Mouse (Mus musculus): ENCODE data around the gene Rrp1. TPM values are rescaled to one million over a fixed set of nuclear protein-coding genes. Genes with fewer than 3 reads are reported as not detected.

Gene Rrp1
- polyA plus RNA-seq, 1 experiment from 2014 or later = 251 TPM

DNA sequence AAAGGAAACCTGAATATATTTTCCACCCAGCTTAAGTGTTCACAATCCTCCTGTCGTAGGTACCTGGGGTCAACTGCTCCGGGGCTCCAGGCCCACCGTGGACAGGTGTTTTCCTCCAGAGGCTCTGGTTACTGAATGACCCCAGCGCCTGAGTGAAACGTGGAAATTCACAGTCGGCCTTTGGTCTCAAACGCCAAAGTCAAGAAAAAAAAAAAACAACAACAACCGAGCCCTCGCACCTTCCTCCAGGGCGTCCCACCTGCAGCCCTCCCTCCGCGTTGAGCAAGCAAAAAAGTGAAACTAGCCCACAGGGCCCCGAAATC, 61.3 kb downstream of the Rrp1 start:
- peaks cover 14% of the 10 kb centered on the region for H3K4me1 ChIP-seq (ENCODE audit: control insufficient read depth, insufficient read depth, low read length)
- DNase-seq (ENCODE audit: low spot score) (no peak), ATAC-seq (no peak)
- no peaks in the 10 kb centered on the region for H3K27me3 ChIP-seq (replicated peaks; ENCODE audit: control insufficient read depth, insufficient read depth, low read length)
- 1% methylated on average over 13 of the region's 13 CpGs for WGBS
- peak overlapping the region; percentile 92 for H3K4me3 ChIP-seq (ENCODE audit: low read depth, low read length)
- 0 out of 2 replicates have a peak, but pooled peaks cover 2% of the 10 kb centered on the region for H3K36me3 ChIP-seq (ENCODE audit: control insufficient read depth, insufficient read depth, low read length)
- H3K4me2 ChIP-seq (ENCODE audit: low read length) = peak overlapping the region; percentile 82
- H3K9me3 ChIP-seq (replicated peaks; ENCODE audit: control insufficient read depth, low read length) = no peaks in the 10 kb centered on the region
- no peak overlapping the region; the same call in 1 of the 2 replicates for H3K27ac ChIP-seq (ENCODE audit: low read depth, low read length)
- peak overlapping the region; percentile 98 for H3K9ac ChIP-seq (ENCODE audit: low read length)

DNA sequence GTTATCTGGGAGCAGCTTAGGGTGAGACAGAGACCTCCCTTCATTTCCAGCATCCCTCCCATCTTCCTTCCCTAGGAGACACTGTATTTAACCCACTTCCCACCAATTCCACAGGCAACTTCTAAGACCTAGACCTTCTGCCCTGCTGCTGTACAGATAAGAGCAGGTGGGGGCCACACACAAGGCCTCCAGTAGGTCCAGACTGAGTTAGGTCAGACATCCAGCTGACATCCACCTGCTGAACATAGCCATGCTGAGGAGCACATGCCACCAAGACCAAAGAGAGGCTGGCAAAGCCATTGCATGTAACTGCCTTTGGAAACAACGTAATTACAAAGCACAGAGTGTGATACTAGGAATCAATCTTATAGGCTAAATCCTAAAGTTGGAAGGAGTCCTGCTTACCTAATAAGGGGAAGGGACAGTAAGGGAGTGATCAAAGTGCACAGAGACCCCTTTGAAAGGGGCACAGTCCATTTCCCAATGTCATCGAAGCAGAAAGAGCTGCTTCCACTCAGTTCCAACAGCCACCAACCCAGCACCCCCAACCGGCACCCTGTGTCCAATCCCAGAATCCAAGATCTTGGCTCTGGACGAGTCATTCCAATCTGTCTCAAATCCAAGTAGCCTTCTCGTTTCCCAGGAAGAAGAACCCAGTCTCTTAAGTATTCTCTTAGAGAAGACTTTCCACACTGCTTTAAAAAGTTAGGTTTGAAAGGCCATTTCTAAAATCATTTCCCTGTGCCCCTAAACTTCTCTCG, 61.9 kb downstream of the Rrp1 start:
- no peak for DNase-seq (ENCODE audit: low spot score)
- Histone ChIP-seq H3K4me2 (ENCODE audit: low read length) (peak overlapping the region; percentile 82), H3K27ac (ENCODE audit: low read depth, low read length) (no peak overlapping the region), H3K27me3 (replicated peaks; ENCODE audit: control insufficient read depth, insufficient read depth, low read length) (no peaks in the 10 kb centered on the region), H3K9ac (ENCODE audit: low read length) (peak overlapping the region; percentile 98), H3K4me1 (ENCODE audit: control insufficient read depth, insufficient read depth, low read length) (peaks cover 14% of the 10 kb centered on the region), H3K9me3 (replicated peaks; ENCODE audit: control insufficient read depth, low read length) (no peaks in the 10 kb centered on the region), H3K36me3 (ENCODE audit: control insufficient read depth, insufficient read depth, low read length) (0 out of 2 replicates have a peak, but pooled peaks cover 2% of the 10 kb centered on the region), H3K4me3 (ENCODE audit: low read depth, low read length) (peak overlapping the region; percentile 92)
- no peak for ATAC-seq
- WGBS = 19% methylated on average over 6 of the region's 6 CpGs

Small RNA genes lying within 50 kb of the gene (microRNA-seq; reads per million reads assigned to microRNA genes)
- gene Mir6410 (not detected), gene Mir6907 (2.1 reads per million, percentile 12 among the genes with 10 or more reads in this experiment), gene Mir6908 (0.53 reads per million)

Other genes with a start within 250 kb of the Rrp1 start
- 25.0 and 33.0 TPM in 2 replicates for gene D10Jhu81e, start 243.3 kb downstream of the Rrp1 start, polyA plus RNA-seq (2014; fragmentation: Nextera tagmentation; extraction: Ambion mirVana)
- gene Pwp2, start 227.9 kb downstream of the Rrp1 start, polyA plus RNA-seq (2014; fragmentation: Nextera tagmentation; extraction: Ambion mirVana) = 16.4 and 17.8 TPM in 2 replicates
- 19.9 and 22.5 TPM in 2 replicates for gene Trappc10, start 168.4 kb downstream of the Rrp1 start, polyA plus RNA-seq (2014; fragmentation: Nextera tagmentation; extraction: Ambion mirVana)
- 46.0 and 63.2 TPM in 2 replicates for gene Agpat3, start 60.6 kb downstream of the Rrp1 start, polyA plus RNA-seq (2014; fragmentation: Nextera tagmentation; extraction: Ambion mirVana)
- 119 and 142 TPM in 2 replicates for gene Cstb, start 12.6 kb upstream of the Rrp1 start, polyA plus RNA-seq (2014; fragmentation: Nextera tagmentation; extraction: Ambion mirVana)
- gene Pdxk, start 51.9 kb upstream of the Rrp1 start, polyA plus RNA-seq (2014; fragmentation: Nextera tagmentation; extraction: Ambion mirVana) = 8.1 and 9.2 TPM in 2 replicates
- not detected in 2 replicates for gene Olfr1358, start 104.4 kb upstream of the Rrp1 start, polyA plus RNA-seq (2014; fragmentation: Nextera tagmentation; extraction: Ambion mirVana)
- 29.3 and 32.8 TPM in 2 replicates for gene Ilvbl, start 161.3 kb upstream of the Rrp1 start, polyA plus RNA-seq (2014; fragmentation: Nextera tagmentation; extraction: Ambion mirVana)
- gene Syde1, start 178.9 kb upstream of the Rrp1 start, polyA plus RNA-seq (2014; fragmentation: Nextera tagmentation; extraction: Ambion mirVana) = 4.2 and 4.4 TPM in 2 replicates
- gene Olfr1357, start 205.0 kb upstream of the Rrp1 start, polyA plus RNA-seq (2014; fragmentation: Nextera tagmentation; extraction: Ambion mirVana) = not detected in 2 replicates

Measured in forebrain, embryonic 14.5 days (tissue).